Mouse (Mus musculus) kidney, adult 2 months (tissue): ENCODE data around the gene Thra.

ENCODE experiments used
- CTCF ChIP-seq: fragments of 200-500 bp; conservative IDR thresholded peaks from 2 replicates; pipeline ENCODE4 v1.5.1; 2011; ENCODE audit warnings: low read depth, mild to moderate bottlenecking, control low read depth, low read length, moderate library complexity, mixed read lengths; ENCODE audit not compliant: insufficient read depth, insufficient read length
- POLR2A ChIP-seq: fragments of 200-500 bp; IDR thresholded peaks from one replicate; pipeline ENCODE4 v1.6.1; 2011; ENCODE audit warnings: low read depth, low read length, control low read depth

DNA sequence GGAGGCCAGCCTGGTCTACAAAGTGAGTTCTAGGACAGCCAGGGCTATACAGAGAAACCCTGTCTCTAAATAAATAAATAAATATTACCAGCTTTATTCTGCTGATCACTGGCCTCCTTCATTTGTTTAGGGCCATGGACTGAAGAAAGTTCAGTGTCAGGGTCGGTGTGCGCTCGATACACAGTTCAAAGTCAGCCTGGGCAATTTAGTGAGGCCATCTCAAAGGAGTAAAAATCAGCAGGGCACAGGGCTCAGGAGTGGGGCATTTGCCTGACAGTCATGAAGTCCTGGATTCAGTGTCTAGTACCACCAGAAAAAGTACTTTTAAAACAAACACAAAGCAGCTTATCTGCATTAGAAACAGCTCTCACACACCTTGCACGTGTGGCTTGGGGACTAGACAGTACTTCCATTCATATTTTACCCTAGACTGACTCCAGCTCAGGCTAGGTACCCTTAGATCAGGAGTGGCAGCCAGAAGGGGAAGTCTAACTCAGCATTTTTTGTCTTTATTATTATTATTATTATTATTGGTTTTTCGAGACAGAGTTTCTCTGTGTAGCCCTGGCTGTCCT is 50.3 kb downstream of the Thra start:
- TF ChIP-seq CTCF (no peak), POLR2A (no peak)
